Mouse (Mus musculus) heart, embryonic 11.5 days (tissue): ENCODE results near the gene Abcd2. TPM values are rescaled to one million over a fixed set of nuclear protein-coding genes. Genes with fewer than 3 reads are reported as not detected.

Experiments
- polyA plus RNA-seq: library from polyadenylated mRNA; unstranded; fragments of >200 nt; fragmentation: Nextera tagmentation; extraction: Ambion mirVana; gene quantifications from 2 replicates; pipeline ENCODE4 v1.2.1, GENCODE M21; 2014

The Abcd2 gene
- polyA plus RNA-seq, 1 experiment from 2014 or later = 1.3 TPM

Other genes starting within 250 kb of the Abcd2 start
- 6.5 TPM in 2 replicates for gene Kif21a, start 141.9 kb downstream of the Abcd2 start, polyA plus RNA-seq
- gene CN725425, start 7.7 kb upstream of the Abcd2 start, polyA plus RNA-seq = not detected in 2 replicates